Comparison of ENCODE assay signal across 19 mouse cellular contexts in the genomic region with DNA sequence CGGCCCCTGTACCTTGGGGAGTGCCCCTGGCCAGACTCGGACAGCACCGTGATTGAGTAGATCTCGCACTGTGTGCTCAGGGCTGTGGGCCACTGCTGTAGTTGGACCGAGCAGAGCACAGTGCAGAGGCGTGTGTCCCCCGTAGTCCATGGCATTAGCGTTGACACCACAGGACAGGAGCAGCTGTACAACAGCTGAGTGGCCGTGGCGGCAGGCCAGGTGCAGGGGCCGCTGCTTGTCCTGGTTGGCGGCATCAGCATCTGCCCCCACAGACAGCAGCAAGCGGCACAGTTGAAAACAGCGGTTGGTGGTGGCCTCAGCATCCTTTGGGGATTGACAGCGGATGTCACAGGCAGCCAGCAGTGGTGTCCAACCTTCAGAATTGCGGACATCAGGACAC. TPM values are rescaled to one million over a fixed set of nuclear protein-coding genes. Genes with fewer than 3 reads are reported as not detected.
A peak's percentile ranks its signal among the peaks of the same experiment; 100 is the strongest.
DNase-seq lines count a peak whose midpoint lies in the region; ATAC-seq and TF ChIP-seq lines count a peak whose summit lies in the region.
"Had no signal": no experiment of that assay in that cellular context is flagged by ENCODE, and none has a peak within 500 bp of the region (broad histone marks: within the 10 kb centered on the region; RNA-seq: fewer than 3 reads in every experiment).

No protein-coding gene starts in this region.

- no peak overlapping the region for H3K4me3 ChIP-seq in forebrain, embryonic 10.5 days
- no peak overlapping the region for H3K4me3 ChIP-seq in forebrain, postnatal 0 days (ENCODE audit: low read depth, low read length)
- no peak overlapping the region for H3K4me3 ChIP-seq in limb, embryonic 15.5 days
- H3K4me3 ChIP-seq: hindbrain, embryonic 12.5 days; liver, embryonic 13.5 days; midbrain, embryonic 12.5 days had no signal

- no peak for TF ChIP-seq CTCF in forebrain, postnatal 0 days (IDR thresholded peaks at IDR 0.05; ENCODE audit: low read depth)

- no peak for ATAC-seq in forebrain, postnatal 0 days
- ATAC-seq in erythroblast, adult 5-6 weeks (replicated peaks; ENCODE audit: low FRiP score, poor library complexity, severe bottlenecking), result 0 out of 2 replicates have a peak, but pooled peaks have one; percentile 10
- ATAC-seq in limb, embryonic 15.5 days (ENCODE audit: insufficient number of reproducible peaks, low FRiP score, low TSS enrichment, low read depth), result 0 out of 2 replicates have a peak, but pooled peaks have one; percentile 30
- ATAC-seq: forebrain, embryonic 16.5 days; intestine, postnatal 0 days had no signal

- 0 out of 2 replicates have a peak overlapping the region, but pooled peaks have one; percentile 36 for H3K27ac ChIP-seq in forebrain, embryonic 10.5 days
- no peak overlapping the region for H3K27ac ChIP-seq in forebrain, postnatal 0 days (ENCODE audit: low read depth, low read length)
- H3K27ac ChIP-seq in limb, embryonic 15.5 days, result 0 out of 2 replicates have a peak overlapping the region, but pooled peaks have one; percentile 7
- H3K27ac ChIP-seq: hindbrain, embryonic 12.5 days; liver, embryonic 13.5 days; midbrain, embryonic 12.5 days had no signal

- DNase-seq in forebrain, embryonic 10.5 days (ENCODE audit: extremely low spot score, low spot score), result no peak
- no peak for DNase-seq in forebrain, postnatal 0 days
- peak; percentile 30 to 47 for DNase-seq in kidney, postnatal 4 days
- no peak for DNase-seq in kidney, adult 18-20 months
- no peak for DNase-seq in embryo, embryonic 11 days
- DNase-seq in cerebellum, adult 18-20 months, result no peak
- DNase-seq: cerebellum, adult 11-12 months; kidney, postnatal 10 days; layer of hippocampus, adult 9-11 months; liver, embryonic 13.5 days; lung, postnatal 10 days; thymus, postnatal 36 days had no signal

- H3K36me3 ChIP-seq in forebrain, embryonic 10.5 days (replicated peaks), result no peaks in the 10 kb centered on the region
- no peaks in the 10 kb centered on the region for H3K36me3 ChIP-seq in forebrain, postnatal 0 days (ENCODE audit: insufficient read depth)
- no peaks in the 10 kb centered on the region for H3K36me3 ChIP-seq in limb, embryonic 15.5 days
- H3K36me3 ChIP-seq: hindbrain, embryonic 12.5 days; liver, embryonic 13.5 days; midbrain, embryonic 12.5 days had no signal

- no peaks in the 10 kb centered on the region for H3K9me3 ChIP-seq in forebrain, embryonic 10.5 days
- H3K9me3 ChIP-seq in forebrain, postnatal 0 days (ENCODE audit: low read length), result no peaks in the 10 kb centered on the region
- H3K9me3 ChIP-seq in limb, embryonic 15.5 days, result no peaks in the 10 kb centered on the region
- H3K9me3 ChIP-seq: hindbrain, embryonic 12.5 days; liver, embryonic 13.5 days; midbrain, embryonic 12.5 days had no signal

- H3K4me1 ChIP-seq in forebrain, embryonic 10.5 days, result peaks cover 39% of the 10 kb centered on the region
- no peaks in the 10 kb centered on the region for H3K4me1 ChIP-seq in forebrain, postnatal 0 days (ENCODE audit: insufficient read depth)
- peaks cover 29% of the 10 kb centered on the region for H3K4me1 ChIP-seq in limb, embryonic 15.5 days

- no peak overlapping the region for H3K9ac ChIP-seq in forebrain, postnatal 0 days
- no peak overlapping the region for H3K9ac ChIP-seq in limb, embryonic 15.5 days
- H3K9ac ChIP-seq: hindbrain, embryonic 12.5 days; liver, embryonic 13.5 days; midbrain, embryonic 12.5 days had no signal

- no peak overlapping the region for H3K4me2 ChIP-seq in forebrain, postnatal 0 days (ENCODE audit: low read depth)
- no peak overlapping the region for H3K4me2 ChIP-seq in limb, embryonic 15.5 days
- H3K4me2 ChIP-seq: hindbrain, embryonic 12.5 days; liver, embryonic 13.5 days; midbrain, embryonic 12.5 days had no signal

- peaks cover 42% of the 10 kb centered on the region for H3K27me3 ChIP-seq in forebrain, embryonic 10.5 days (ENCODE audit: poor library complexity, severe bottlenecking)
- H3K27me3 ChIP-seq in forebrain, postnatal 0 days (ENCODE audit: insufficient read depth, low read length), result no peaks in the 10 kb centered on the region
- peaks cover 17% of the 10 kb centered on the region for H3K27me3 ChIP-seq in limb, embryonic 15.5 days

- 71% methylated on average over 16 of the region's 16 CpGs for WGBS in forebrain, embryonic 10.5 days
- 61% methylated on average over 16 of the region's 16 CpGs for WGBS in forebrain, postnatal 0 days
- 59% methylated on average over 16 of the region's 16 CpGs for WGBS in limb, embryonic 15.5 days

RNA-seq across cellular contexts. Expression of a gene that starts 3.2 kb away (rescaled TPM):
- polyA plus RNA-seq in forebrain, embryonic 10.5 days (2016; fragmentation: Nextera tagmentation; extraction: Ambion mirVana), result 0.09 and 0.15 TPM in 2 replicates
- total RNA-seq in forebrain, postnatal 0 days (2014; rRNA removed), result 0.43 TPM in 1 of 2 replicates, not detected in the other
- 0.21 and 0.22 TPM in 2 replicates for polyA plus RNA-seq in forebrain, postnatal 0 days (2015; fragmentation: Nextera tagmentation; extraction: Ambion mirVana)
- not detected in 2 replicates for total RNA-seq in erythroblast, adult 5-6 weeks (2015; ENCODE audit: low replicate concordance)
- total RNA-seq in erythroblast, adult 5-6 weeks (2017; ENCODE audit: low replicate concordance), result 0.14 TPM in 1 of 2 replicates, not detected in the other
- 0.99 and 1.8 TPM in 2 replicates for polyA plus RNA-seq in limb, embryonic 15.5 days (2015; fragmentation: Nextera tagmentation; extraction: Ambion mirVana)

RNA-seq across cellular contexts. Expression of a gene that starts 10.6 kb away (rescaled TPM):
- 0.09 and 0.21 TPM in 2 replicates for polyA plus RNA-seq in forebrain, embryonic 10.5 days (2016; fragmentation: Nextera tagmentation; extraction: Ambion mirVana)
- total RNA-seq in forebrain, postnatal 0 days (2014; rRNA removed), result 2.3 and 4.8 TPM in 2 replicates
- 0.91 and 1.3 TPM in 2 replicates for polyA plus RNA-seq in forebrain, postnatal 0 days (2015; fragmentation: Nextera tagmentation; extraction: Ambion mirVana)
- total RNA-seq in erythroblast, adult 5-6 weeks (2015; ENCODE audit: low replicate concordance), result not detected in 2 replicates
- not detected in 2 replicates for total RNA-seq in erythroblast, adult 5-6 weeks (2017; ENCODE audit: low replicate concordance)
- polyA plus RNA-seq in limb, embryonic 15.5 days (2015; fragmentation: Nextera tagmentation; extraction: Ambion mirVana), result 0.06 and 0.10 TPM in 2 replicates
- polyA plus RNA-seq: gonadal fat pad, adult 2 months; intestine, postnatal 0 days had no signal

RNA-seq across cellular contexts. Expression of a gene that starts 19.0 kb away (rescaled TPM):
- polyA plus RNA-seq in forebrain, embryonic 10.5 days (2016; fragmentation: Nextera tagmentation; extraction: Ambion mirVana), result 0.06 TPM in 1 of 2 replicates, not detected in the other
- not detected in 2 replicates for total RNA-seq in forebrain, postnatal 0 days (2014; rRNA removed)
- polyA plus RNA-seq in forebrain, postnatal 0 days (2015; fragmentation: Nextera tagmentation; extraction: Ambion mirVana), result 0.11 TPM in 1 of 2 replicates, not detected in the other
- not detected in 2 replicates for total RNA-seq in erythroblast, adult 5-6 weeks (2015; ENCODE audit: low replicate concordance)
- total RNA-seq in erythroblast, adult 5-6 weeks (2017; ENCODE audit: low replicate concordance), result not detected in 2 replicates
- polyA plus RNA-seq in limb, embryonic 15.5 days (2015; fragmentation: Nextera tagmentation; extraction: Ambion mirVana), result 0.14 and 0.26 TPM in 2 replicates
- polyA plus RNA-seq: hindbrain, embryonic 12.5 days; intestine, postnatal 0 days; liver, embryonic 13.5 days had no signal

RNA-seq across cellular contexts. Expression of a gene that starts 39.6 kb away (rescaled TPM):
- polyA plus RNA-seq in forebrain, embryonic 10.5 days (2016; fragmentation: Nextera tagmentation; extraction: Ambion mirVana), result 193 and 197 TPM in 2 replicates
- 59.8 and 66.2 TPM in 2 replicates for total RNA-seq in forebrain, postnatal 0 days (2014; rRNA removed)
- 73.7 and 80.8 TPM in 2 replicates for polyA plus RNA-seq in forebrain, postnatal 0 days (2015; fragmentation: Nextera tagmentation; extraction: Ambion mirVana)
- total RNA-seq in erythroblast, adult 5-6 weeks (2015; ENCODE audit: low replicate concordance), result 7.1 and 9.8 TPM in 2 replicates
- total RNA-seq in erythroblast, adult 5-6 weeks (2017; ENCODE audit: low replicate concordance), result 17.4 and 22.3 TPM in 2 replicates
- polyA plus RNA-seq in limb, embryonic 15.5 days (2015; fragmentation: Nextera tagmentation; extraction: Ambion mirVana), result 97.2 and 98.2 TPM in 2 replicates

RNA-seq across cellular contexts. Expression of a gene that starts 48.9 kb away (rescaled TPM):
- polyA plus RNA-seq in forebrain, embryonic 10.5 days (2016; fragmentation: Nextera tagmentation; extraction: Ambion mirVana), result 15.1 and 16.0 TPM in 2 replicates
- 25.0 and 33.5 TPM in 2 replicates for total RNA-seq in forebrain, postnatal 0 days (2014; rRNA removed)
- polyA plus RNA-seq in forebrain, postnatal 0 days (2015; fragmentation: Nextera tagmentation; extraction: Ambion mirVana), result 18.7 and 21.3 TPM in 2 replicates
- total RNA-seq in erythroblast, adult 5-6 weeks (2015; ENCODE audit: low replicate concordance), result 0.96 and 1.3 TPM in 2 replicates
- total RNA-seq in erythroblast, adult 5-6 weeks (2017; ENCODE audit: low replicate concordance), result 1.6 and 3.6 TPM in 2 replicates
- 37.7 and 39.5 TPM in 2 replicates for polyA plus RNA-seq in limb, embryonic 15.5 days (2015; fragmentation: Nextera tagmentation; extraction: Ambion mirVana)

Comparison
In these comparisons a context has a peak if more than half of its experiments do, and no peak if none do; other contexts are left out.
1. DNase-seq: peak in kidney, postnatal 4 days (2 of 2); none in forebrain, embryonic 10.5 days (single experiment), forebrain, postnatal 0 days (single experiment), kidney, adult 18-20 months (single experiment), embryo, embryonic 11 days (single experiment) and cerebellum, adult 18-20 months (0 of 2).